Mouse (Mus musculus) heart, adult 2 months (tissue): ENCODE data around the gene Duxf3.
"Not testable (repeated sequence)": the region's sequence is repeated elsewhere in the genome, so short reads cannot be mapped to it uniquely, and the experiment has no call there.

Experiments
- CTCF ChIP-seq: fragments of 200-600 bp; IDR thresholded peaks from 2 replicates; pipeline ENCODE4 v1.8.1; 2022; ENCODE audit warnings: antibody characterized with exemption, mild to moderate bottlenecking, moderate library complexity
- POLR2A ChIP-seq: fragments of 200-500 bp; IDR thresholded peaks from 2 replicates; pipeline ENCODE4 v1.6.1; 2011; ENCODE audit warnings: mild to moderate bottlenecking, low read depth, low read length, control low read depth; ENCODE audit not compliant: insufficient read depth

DNA sequence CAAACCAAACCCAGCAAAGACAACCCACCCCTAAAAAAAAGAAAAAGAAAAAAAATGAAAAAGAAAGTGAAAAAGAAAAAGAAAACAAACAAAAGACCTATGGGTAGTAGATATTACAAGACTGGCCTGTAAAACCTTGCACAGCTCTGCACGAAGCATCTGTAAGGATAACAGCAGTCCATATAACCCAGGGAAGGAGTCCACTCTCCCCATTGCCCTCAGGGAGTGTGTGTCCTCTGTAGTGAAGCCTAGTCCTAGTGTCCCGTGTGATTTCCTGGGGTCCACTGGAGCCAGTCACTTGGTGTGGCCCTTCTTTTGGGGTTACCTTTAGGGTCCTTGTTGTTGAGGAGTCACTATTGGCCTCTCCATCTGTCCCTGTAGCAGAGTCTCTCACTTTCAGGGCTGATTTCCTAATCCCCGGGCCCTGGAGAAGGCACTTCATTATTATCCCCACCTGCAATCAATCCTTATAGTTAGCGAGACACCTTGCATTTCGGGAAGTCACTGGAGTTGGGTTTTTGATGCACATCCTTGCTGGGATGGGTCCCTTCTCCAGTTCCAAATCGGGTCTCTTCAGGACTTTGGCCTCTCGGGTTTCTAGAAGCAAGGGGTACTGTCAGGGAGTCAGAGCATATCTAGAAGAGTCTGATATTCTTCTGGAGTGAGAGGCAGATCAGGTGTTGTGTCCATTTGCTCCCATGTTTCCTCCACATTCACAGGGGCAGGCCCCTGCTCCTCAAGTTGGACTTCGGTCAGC is 6.7 kb upstream of the Duxf3 start:
- not testable (repeated sequence) for TF ChIP-seq POLR2A, CTCF
